Mouse (Mus musculus) bone marrow, adult 2 months (tissue): ENCODE measurements around the gene Cphx1.
"Not testable (repeated sequence)": the region's sequence is repeated elsewhere in the genome, so short reads cannot be mapped to it uniquely, and the experiment has no call there.

Experiments used
- CTCF ChIP-seq: fragments of 200-500 bp; IDR thresholded peaks from 2 replicates; pipeline ENCODE4 v1.5.1; 2011; ENCODE audit warnings: low read length, control low read depth; ENCODE audit not compliant: control insufficient read depth, insufficient read depth
- POLR2A ChIP-seq: fragments of 200-500 bp; IDR thresholded peaks from 2 replicates; pipeline ENCODE4 v1.6.1; 2011; ENCODE audit warnings: low read depth, mild to moderate bottlenecking, control low read depth, low read length, borderline replicate concordance; ENCODE audit not compliant: control insufficient read depth

DNA sequence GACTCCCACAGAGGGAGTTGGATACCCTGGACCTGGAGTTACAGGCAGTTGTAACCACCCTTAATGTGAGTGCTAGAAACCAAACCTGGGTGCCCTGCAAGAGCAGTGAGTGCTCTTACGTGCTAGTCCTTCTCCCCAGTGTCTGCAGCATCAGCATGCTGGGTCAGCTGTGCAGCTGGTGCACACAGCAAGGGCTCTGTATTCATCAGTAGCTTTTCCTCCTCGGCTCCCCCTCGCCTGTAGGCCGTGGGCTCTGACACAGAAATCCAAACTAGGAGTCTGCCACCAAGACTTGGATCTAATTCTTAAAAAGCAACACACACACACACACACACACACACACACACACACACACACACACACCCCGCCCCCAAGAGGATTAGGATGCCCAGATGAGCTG is 32.9 kb upstream of the Cphx1 start:
- TF ChIP-seq POLR2A, CTCF: not testable (repeated sequence)
